Mouse (Mus musculus): ENCODE measurements around the gene Slc35e1. TPM values are rescaled to one million over a fixed set of nuclear protein-coding genes. Genes with fewer than 3 reads are reported as not detected.

Slc35e1 gene
- polyA plus RNA-seq, 1 experiment from 2014 or later, result 7.5 TPM

- Histone ChIP-seq H3K9ac (ENCODE audit: low read length) (no peak overlapping the region), H3K27me3 (ENCODE audit: control insufficient read depth, insufficient read depth, low read depth, low read length) (no peaks in the 10 kb centered on the region), H3K4me2 (ENCODE audit: low read depth, low read length) (no peak overlapping the region), H3K27ac (ENCODE audit: low read length) (no peak overlapping the region), H3K36me3 (ENCODE audit: control insufficient read depth, insufficient read depth, low read length) (no peaks in the 10 kb centered on the region), H3K4me1 (replicated peaks; ENCODE audit: control insufficient read depth, insufficient read depth, low read length) (no peaks in the 10 kb centered on the region), H3K4me3 (ENCODE audit: low read length) (no peak overlapping the region), H3K9me3 (ENCODE audit: control insufficient read depth, low read length) (no peaks in the 10 kb centered on the region)
- ATAC-seq (ENCODE audit: low read depth), result no peak
Observed at GRCm38 (mm10) chr8:72504637-72505314, 12.4 kb upstream of the Slc35e1 start.

DNA sequence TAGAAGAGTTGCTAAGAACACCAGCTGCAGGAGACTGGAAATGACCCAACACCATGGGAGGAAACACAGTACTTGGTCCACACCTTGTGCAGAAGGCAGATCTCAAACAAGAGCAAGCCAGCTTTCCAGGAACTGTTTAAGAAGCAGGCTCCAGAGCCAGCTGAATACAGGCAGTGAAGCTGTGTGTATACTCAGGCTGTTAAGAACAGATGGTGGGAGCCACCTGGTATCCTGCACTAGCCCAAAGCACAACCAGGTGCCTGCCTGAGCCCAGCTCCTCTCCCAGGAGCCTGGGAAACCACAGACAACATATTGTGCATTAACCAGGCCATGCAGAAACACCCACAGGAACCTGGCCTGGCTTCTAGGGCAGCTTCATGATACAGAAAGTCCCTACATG, 11.7 kb upstream of the Slc35e1 start:
- no peak overlapping the region for H3K4me2 ChIP-seq (ENCODE audit: low read depth, low read length)
- H3K36me3 ChIP-seq (ENCODE audit: control insufficient read depth, insufficient read depth, low read length), result no peaks in the 10 kb centered on the region
- no peak overlapping the region for H3K27ac ChIP-seq (ENCODE audit: low read length)
- H3K9me3 ChIP-seq (ENCODE audit: control insufficient read depth, low read length), result no peaks in the 10 kb centered on the region
- H3K27me3 ChIP-seq (ENCODE audit: control insufficient read depth, insufficient read depth, low read depth, low read length), result no peaks in the 10 kb centered on the region
- no peak overlapping the region for H3K9ac ChIP-seq (ENCODE audit: low read length)
- ATAC-seq (ENCODE audit: low read depth), result no peak
- H3K4me1 ChIP-seq (replicated peaks; ENCODE audit: control insufficient read depth, insufficient read depth, low read length), result no peaks in the 10 kb centered on the region
- H3K4me3 ChIP-seq (ENCODE audit: low read length), result no peak overlapping the region

- WGBS, result 95% methylated on average over 1 of the region's 1 CpGs
- no peak overlapping the region for H3K4me2 ChIP-seq (ENCODE audit: low read depth, low read length)
- no peak overlapping the region for H3K27ac ChIP-seq (ENCODE audit: low read length)
- no peaks in the 10 kb centered on the region for H3K27me3 ChIP-seq (ENCODE audit: control insufficient read depth, insufficient read depth, low read depth, low read length)
- H3K9ac ChIP-seq (ENCODE audit: low read length), result no peak overlapping the region
- H3K4me3 ChIP-seq (ENCODE audit: low read length), result no peak overlapping the region
- peaks cover 12% of the 10 kb centered on the region for H3K36me3 ChIP-seq (ENCODE audit: control insufficient read depth, insufficient read depth, low read length)
- no peaks in the 10 kb centered on the region for H3K9me3 ChIP-seq (ENCODE audit: control insufficient read depth, low read length)
- H3K4me1 ChIP-seq (replicated peaks; ENCODE audit: control insufficient read depth, insufficient read depth, low read length), result no peaks in the 10 kb centered on the region
- ATAC-seq (ENCODE audit: low read depth), result no peak
Observed at GRCm38 (mm10) chr8:72500521-72500931, 8.1 kb upstream of the Slc35e1 start.

GRCm38 (mm10) chr8:72499521-72500284, 7.3 kb upstream of the Slc35e1 start:
- no peak for ATAC-seq (ENCODE audit: low read depth)
- no peaks in the 10 kb centered on the region for H3K4me1 ChIP-seq (replicated peaks; ENCODE audit: control insufficient read depth, insufficient read depth, low read length)
- no peak overlapping the region for H3K9ac ChIP-seq (ENCODE audit: low read length)
- 83% methylated on average over 2 of the region's 2 CpGs for WGBS
- H3K27ac ChIP-seq (ENCODE audit: low read length), result no peak overlapping the region
- H3K9me3 ChIP-seq (ENCODE audit: control insufficient read depth, low read length), result no peaks in the 10 kb centered on the region
- no peaks in the 10 kb centered on the region for H3K27me3 ChIP-seq (ENCODE audit: control insufficient read depth, insufficient read depth, low read depth, low read length)
- no peak overlapping the region for H3K4me3 ChIP-seq (ENCODE audit: low read length)
- H3K36me3 ChIP-seq (ENCODE audit: control insufficient read depth, insufficient read depth, low read length), result peaks cover 19% of the 10 kb centered on the region
- no peak overlapping the region for H3K4me2 ChIP-seq (ENCODE audit: low read depth, low read length)

DNA sequence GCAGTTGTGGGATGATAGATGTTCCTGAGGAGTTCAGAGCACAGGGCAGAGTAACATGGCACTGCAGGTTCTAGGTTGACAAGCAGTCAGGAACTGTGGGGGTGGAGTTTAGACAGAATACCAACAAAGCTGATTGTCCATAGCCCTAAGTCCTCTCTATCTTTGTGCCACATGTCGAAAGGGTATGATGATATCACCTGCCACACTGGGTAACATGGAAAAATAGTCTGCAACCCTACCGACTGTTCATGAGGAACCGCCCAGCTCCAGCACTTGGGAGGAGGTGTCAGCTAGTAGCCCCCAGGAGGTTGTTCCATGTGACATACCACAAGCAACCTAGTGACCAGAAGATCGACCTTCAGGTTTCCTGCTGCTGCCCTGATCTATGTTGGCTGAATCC, 6.1 kb upstream of the Slc35e1 start:
- peaks cover 19% of the 10 kb centered on the region for H3K36me3 ChIP-seq (ENCODE audit: control insufficient read depth, insufficient read depth, low read length)
- WGBS, result 88% methylated on average over 4 of the region's 4 CpGs
- peaks cover 3% of the 10 kb centered on the region for H3K4me1 ChIP-seq (replicated peaks; ENCODE audit: control insufficient read depth, insufficient read depth, low read length)
- no peak overlapping the region for H3K4me2 ChIP-seq (ENCODE audit: low read depth, low read length)
- no peak overlapping the region for H3K4me3 ChIP-seq (ENCODE audit: low read length)
- H3K9ac ChIP-seq (ENCODE audit: low read length), result no peak overlapping the region
- ATAC-seq (ENCODE audit: low read depth), result no peak
- H3K9me3 ChIP-seq (ENCODE audit: control insufficient read depth, low read length), result no peaks in the 10 kb centered on the region
- H3K27me3 ChIP-seq (ENCODE audit: control insufficient read depth, insufficient read depth, low read depth, low read length), result no peaks in the 10 kb centered on the region
- H3K27ac ChIP-seq (ENCODE audit: low read length), result no peak overlapping the region

DNA sequence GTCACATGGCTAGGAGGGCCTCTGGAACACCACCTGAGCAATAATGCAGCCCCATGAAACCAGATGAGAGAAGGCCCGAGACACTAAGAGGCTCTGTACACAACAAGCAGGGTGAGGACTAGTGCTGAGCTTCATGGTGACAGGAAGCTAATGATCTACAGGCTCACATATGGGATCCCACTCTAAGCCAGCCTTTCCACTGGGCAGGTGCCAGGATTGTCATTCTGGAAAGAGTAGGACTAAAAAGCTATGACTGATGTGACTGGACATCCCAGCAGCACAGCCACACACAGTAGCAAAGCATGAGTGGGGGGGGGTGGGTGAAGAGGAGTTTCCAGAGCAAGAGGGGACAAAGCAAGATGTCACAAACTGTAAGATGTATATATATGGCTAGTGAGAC, 5.5 kb upstream of the Slc35e1 start:
- H3K36me3 ChIP-seq (ENCODE audit: control insufficient read depth, insufficient read depth, low read length), result peaks cover 19% of the 10 kb centered on the region

DNA sequence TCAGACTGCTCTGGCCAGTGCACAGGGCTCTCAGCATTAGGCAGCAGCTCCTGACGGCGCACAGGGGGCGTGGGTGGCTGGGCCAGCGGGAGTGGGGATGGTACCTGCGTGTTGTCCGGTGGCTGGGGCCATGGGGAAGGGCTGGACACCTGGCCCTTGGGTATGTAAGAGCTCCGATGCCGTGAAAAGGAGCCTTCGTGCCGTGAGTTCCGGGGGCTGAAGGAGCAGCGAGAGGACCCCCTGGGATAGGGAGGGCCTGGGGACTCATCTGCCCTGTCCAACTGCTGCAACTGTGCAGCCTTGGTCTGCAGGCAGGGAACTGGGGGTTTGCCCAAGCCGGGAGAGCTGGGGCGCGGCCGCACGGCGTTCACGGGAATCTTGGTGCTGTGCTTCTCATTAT, 3.8 kb upstream of the Slc35e1 start:
- H3K4me1 ChIP-seq (replicated peaks; ENCODE audit: control insufficient read depth, insufficient read depth, low read length), result peaks cover 11% of the 10 kb centered on the region
- ATAC-seq (ENCODE audit: low read depth), result no peak
- no peak overlapping the region for H3K4me2 ChIP-seq (ENCODE audit: low read depth, low read length)

More for the DNA sequence above, 5.5 kb upstream of the Slc35e1 start:
- WGBS, result 56% methylated on average over 1 of the region's 1 CpGs
- H3K9me3 ChIP-seq (ENCODE audit: control insufficient read depth, low read length), result no peaks in the 10 kb centered on the region
- no peak overlapping the region for H3K27ac ChIP-seq (ENCODE audit: low read length)
- ATAC-seq (ENCODE audit: low read depth), result no peak
- H3K4me2 ChIP-seq (ENCODE audit: low read depth, low read length), result no peak overlapping the region
- H3K27me3 ChIP-seq (ENCODE audit: control insufficient read depth, insufficient read depth, low read depth, low read length), result no peaks in the 10 kb centered on the region
- no peak overlapping the region for H3K4me3 ChIP-seq (ENCODE audit: low read length)
- peaks cover 6% of the 10 kb centered on the region for H3K4me1 ChIP-seq (replicated peaks; ENCODE audit: control insufficient read depth, insufficient read depth, low read length)
- H3K9ac ChIP-seq (ENCODE audit: low read length), result no peak overlapping the region

DNA sequence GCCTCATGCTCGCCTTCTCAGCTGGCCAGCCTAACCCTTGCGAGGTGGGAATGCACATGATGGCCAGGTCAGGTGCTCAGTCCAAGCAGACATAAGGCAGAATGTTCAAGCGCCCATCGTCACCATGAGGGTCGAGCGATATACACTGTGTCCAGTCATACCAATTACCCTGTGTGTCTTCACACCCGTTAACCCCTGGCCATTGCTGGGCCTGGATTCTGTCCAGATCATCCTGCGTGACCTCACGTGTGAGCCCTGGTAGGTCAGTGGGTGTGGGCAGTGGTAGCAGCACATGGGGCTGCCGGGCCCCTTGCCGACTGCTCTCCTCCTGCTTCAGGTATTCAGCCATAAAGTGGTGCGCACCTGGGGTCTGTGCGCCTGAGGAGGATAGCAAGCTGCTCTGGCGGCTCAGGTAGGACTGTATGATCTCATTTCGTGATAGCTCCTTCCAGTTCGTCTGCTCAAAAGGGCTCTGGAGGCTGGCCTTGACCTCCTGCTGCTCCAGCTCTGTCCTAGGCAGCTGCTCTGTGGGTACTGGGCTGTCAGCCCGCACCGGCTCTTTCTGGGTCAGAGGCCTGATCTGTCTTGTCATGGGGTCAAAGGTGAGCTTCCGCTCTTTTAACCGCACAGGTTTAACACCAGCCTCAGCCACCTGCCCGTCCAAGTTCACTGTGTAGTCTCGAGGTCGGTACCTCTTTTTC, 3.1 kb upstream of the Slc35e1 start:
- 89% methylated on average over 23 of the region's 23 CpGs for WGBS
- no peak for ATAC-seq (ENCODE audit: low read depth)
- no peak overlapping the region for H3K27ac ChIP-seq (ENCODE audit: low read length)
- H3K9ac ChIP-seq (ENCODE audit: low read length), result no peak overlapping the region
- H3K27me3 ChIP-seq (ENCODE audit: control insufficient read depth, insufficient read depth, low read depth, low read length), result no peaks in the 10 kb centered on the region
- peaks cover 21% of the 10 kb centered on the region for H3K36me3 ChIP-seq (ENCODE audit: control insufficient read depth, insufficient read depth, low read length)
- no peak overlapping the region for H3K4me2 ChIP-seq (ENCODE audit: low read depth, low read length)
- H3K4me3 ChIP-seq (ENCODE audit: low read length), result no peak overlapping the region
- H3K9me3 ChIP-seq (ENCODE audit: control insufficient read depth, low read length), result no peaks in the 10 kb centered on the region
- H3K4me1 ChIP-seq (replicated peaks; ENCODE audit: control insufficient read depth, insufficient read depth, low read length), result peaks cover 17% of the 10 kb centered on the region

More for the DNA sequence above, 3.8 kb upstream of the Slc35e1 start:
- Histone ChIP-seq H3K27me3 (ENCODE audit: control insufficient read depth, insufficient read depth, low read depth, low read length) (no peaks in the 10 kb centered on the region), H3K4me3 (ENCODE audit: low read length) (no peak overlapping the region), H3K27ac (ENCODE audit: low read length) (no peak overlapping the region), H3K9ac (ENCODE audit: low read length) (no peak overlapping the region), H3K9me3 (ENCODE audit: control insufficient read depth, low read length) (no peaks in the 10 kb centered on the region), H3K36me3 (ENCODE audit: control insufficient read depth, insufficient read depth, low read length) (peaks cover 19% of the 10 kb centered on the region)
- 89% methylated on average over 19 of the region's 19 CpGs for WGBS

DNA sequence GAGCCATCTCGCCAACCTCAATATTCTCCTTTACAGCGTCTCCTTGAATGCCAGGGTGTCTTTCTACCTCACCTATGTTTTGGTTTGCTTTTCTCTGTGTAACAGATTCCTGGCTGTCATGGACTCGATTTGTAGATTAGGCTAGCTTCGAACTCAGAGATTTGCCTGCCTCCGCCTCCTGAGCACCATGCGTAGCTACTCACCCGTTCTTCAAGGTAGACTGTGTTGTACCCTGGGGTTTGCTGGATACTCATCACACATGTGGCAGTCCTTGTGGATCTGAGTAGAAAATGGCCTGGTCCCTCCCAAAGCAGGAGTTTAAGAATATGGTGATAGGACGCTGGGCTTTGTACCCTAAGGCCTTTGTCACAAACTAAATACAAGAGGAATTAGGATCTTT, 967 bp upstream of the Slc35e1 start:
- Histone ChIP-seq H3K36me3 (ENCODE audit: control insufficient read depth, insufficient read depth, low read length) (peaks cover 27% of the 10 kb centered on the region), H3K4me1 (replicated peaks; ENCODE audit: control insufficient read depth, insufficient read depth, low read length) (peaks cover 22% of the 10 kb centered on the region), H3K4me3 (ENCODE audit: low read length) (peak overlapping the region; percentile 96), H3K4me2 (ENCODE audit: low read depth, low read length) (peak overlapping the region; percentile 75), H3K9me3 (ENCODE audit: control insufficient read depth, low read length) (no peaks in the 10 kb centered on the region), H3K27ac (ENCODE audit: low read length) (peak overlapping the region; percentile 60), H3K9ac (ENCODE audit: low read length) (peak overlapping the region; percentile 65), H3K27me3 (ENCODE audit: control insufficient read depth, insufficient read depth, low read depth, low read length) (no peaks in the 10 kb centered on the region)
- no peak for ATAC-seq (ENCODE audit: low read depth)
- 9% methylated on average over 8 of the region's 8 CpGs for WGBS

All from lung, embryonic 16.5 days (tissue).